Mouse (Mus musculus) heart, embryonic 11.5 days (tissue): Measurements from ENCODE around the gene Haus7. TPM values are rescaled to one million over a fixed set of nuclear protein-coding genes. Genes with fewer than 3 reads are reported as not detected.
"Not testable (repeated sequence)": the region's sequence is repeated elsewhere in the genome, so short reads cannot be mapped to it uniquely, and the experiment has no call there.

Experiments used
- ATAC-seq: fragments of 200-750 bp; cut with Nextera tagmentation; replicated peaks from 2 replicates; pipeline ENCODE4 v1.8.0; 2017; ENCODE audit warnings: moderate library complexity; ENCODE audit not compliant: insufficient number of reproducible peaks, low FRiP score, low TSS enrichment
- H3K27ac ChIP-seq: fragments of 300-500 bp; sonication (generic); 2 replicates; pipeline ENCODE4 v1.5.1; 2014; ENCODE audit warnings: mild to moderate bottlenecking, low read depth, low read length
- H3K27me3 ChIP-seq: fragments of 300-500 bp; sonication (generic); 2 replicates; pipeline ENCODE4 v1.6.1; 2014; ENCODE audit warnings: mild to moderate bottlenecking, low read length, mixed read lengths; ENCODE audit not compliant: control insufficient read depth, insufficient read depth
- H3K36me3 ChIP-seq: fragments of 300-500 bp; sonication (generic); 2 replicates; pipeline ENCODE4 v1.6.1; 2014; ENCODE audit warnings: mild to moderate bottlenecking, low read length, moderate library complexity, mixed read lengths; ENCODE audit not compliant: control insufficient read depth, insufficient read depth
- H3K4me1 ChIP-seq: fragments of 300-500 bp; sonication (generic); 2 replicates; pipeline ENCODE4 v1.6.1; 2014; ENCODE audit warnings: low read length; ENCODE audit not compliant: control insufficient read depth, insufficient read depth
- H3K4me2 ChIP-seq: fragments of 300-500 bp; sonication (generic); 2 replicates; pipeline ENCODE4 v1.6.1; 2014; ENCODE audit warnings: mild to moderate bottlenecking, moderate library complexity
- H3K4me3 ChIP-seq: fragments of 300-500 bp; sonication (generic); 2 replicates; pipeline ENCODE4 v1.5.1; 2014; ENCODE audit warnings: low read depth, low read length
- H3K9ac ChIP-seq: fragments of 300-500 bp; sonication (generic); 2 replicates; pipeline ENCODE4 v1.6.1; 2014; ENCODE audit warnings: mild to moderate bottlenecking, low read depth, low read length, moderate library complexity
- H3K9me3 ChIP-seq: fragments of 300-500 bp; sonication (generic); replicated peaks from 2 replicates; pipeline ENCODE4 v1.6.1; 2016; ENCODE audit warnings: low read length; ENCODE audit not compliant: control insufficient read depth
- WGBS: fragments of 180-500 bp; shearing (Covaris S2); extraction: QIAGEN DNeasy Blood & Tissue Kit; methylation state at CpG from one replicate; pipeline ENCODE4 v1.1.7; 2014; ENCODE audit not compliant: insufficient replicate concordance; 5-methylcytosine and 5-hydroxymethylcytosine counted together
- polyA plus RNA-seq: library from polyadenylated mRNA; unstranded; fragments of >200 nt; fragmentation: Nextera tagmentation; extraction: Ambion mirVana; gene quantifications from 2 replicates; pipeline ENCODE4 v1.2.1, GENCODE M21; 2014

Gene Haus7
- polyA plus RNA-seq, 1 experiment from 2014 or later = 72.7 TPM

DNA sequence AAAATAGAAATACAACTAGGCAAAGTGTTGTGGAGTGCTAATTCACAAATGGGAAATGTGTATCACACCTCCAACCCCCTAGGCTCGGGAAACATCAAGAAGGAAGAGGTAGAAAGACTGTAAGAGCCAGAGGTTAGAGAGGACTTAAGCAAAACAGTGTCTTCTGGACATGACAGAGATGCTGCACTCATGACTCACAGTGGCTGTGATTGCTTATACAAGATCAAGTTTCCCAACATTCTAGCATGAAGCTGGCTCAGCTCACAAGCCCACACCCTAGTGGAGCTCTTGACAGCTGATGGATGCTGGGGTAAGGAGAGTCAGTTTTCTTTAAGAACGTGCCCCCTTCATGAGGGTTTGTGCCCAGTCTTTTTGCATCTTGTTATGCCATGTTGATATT lies 17.4 kb downstream of the Haus7 start:
- H3K4me1 ChIP-seq = 0 out of 2 replicates have a peak, but pooled peaks cover 2% of the 10 kb centered on the region
- no peak overlapping the region for H3K4me3 ChIP-seq
- no peak for ATAC-seq
- no peaks in the 10 kb centered on the region for H3K27me3 ChIP-seq
- no peak overlapping the region for H3K27ac ChIP-seq
- H3K9me3 ChIP-seq = no peaks in the 10 kb centered on the region
- no peak overlapping the region for H3K9ac ChIP-seq
- no peak overlapping the region for H3K4me2 ChIP-seq
- WGBS = 56% methylated on average over 2 of the region's 2 CpGs
- H3K36me3 ChIP-seq = peaks cover 3% of the 10 kb centered on the region; the same call in 1 of the 2 replicates

DNA sequence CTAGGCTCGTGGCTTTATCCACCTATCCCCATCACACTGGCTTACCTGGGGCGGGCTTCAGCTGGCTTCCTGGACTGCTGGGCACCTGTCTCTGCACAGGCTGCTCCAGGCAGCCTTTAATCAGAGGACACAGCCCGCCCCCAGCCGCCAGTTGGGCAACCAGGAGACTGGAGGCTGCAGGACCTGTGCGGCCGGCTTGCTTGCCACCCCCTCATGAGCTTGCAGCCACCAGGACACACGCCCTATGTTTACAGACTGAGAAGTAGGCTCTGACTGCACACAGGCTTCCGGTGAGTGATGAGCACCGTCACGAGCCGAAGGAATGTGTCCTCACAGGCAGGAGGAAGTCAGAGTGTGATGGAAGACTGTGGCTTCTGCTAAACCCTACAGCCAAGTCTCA lies 23.6 kb downstream of the Haus7 start, which contains the start of gene Trex2:
Trex2 (minus strand) TSS at position 93 of the 400 bp plus-strand sequence.
- no peaks in the 10 kb centered on the region for H3K9me3 ChIP-seq
- no peak within 1 kb of the TSS for H3K4me3 ChIP-seq
- WGBS = 75% methylated on average over 11 of the region's 11 CpGs
- H3K4me1 ChIP-seq = 0 out of 2 replicates have a peak, but pooled peaks cover 2% of the 10 kb centered on the region
- H3K27me3 ChIP-seq = no peaks in the 10 kb centered on the region; the same call in 1 of the 2 replicates
- ATAC-seq = no peak
- H3K4me2 ChIP-seq = no peak within 1 kb of the TSS
- no peak within 1 kb of the TSS for H3K9ac ChIP-seq
- H3K27ac ChIP-seq = no peak within 1 kb of the TSS
- peaks cover 3% of the 10 kb centered on the region; the same call in 1 of the 2 replicates for H3K36me3 ChIP-seq

DNA sequence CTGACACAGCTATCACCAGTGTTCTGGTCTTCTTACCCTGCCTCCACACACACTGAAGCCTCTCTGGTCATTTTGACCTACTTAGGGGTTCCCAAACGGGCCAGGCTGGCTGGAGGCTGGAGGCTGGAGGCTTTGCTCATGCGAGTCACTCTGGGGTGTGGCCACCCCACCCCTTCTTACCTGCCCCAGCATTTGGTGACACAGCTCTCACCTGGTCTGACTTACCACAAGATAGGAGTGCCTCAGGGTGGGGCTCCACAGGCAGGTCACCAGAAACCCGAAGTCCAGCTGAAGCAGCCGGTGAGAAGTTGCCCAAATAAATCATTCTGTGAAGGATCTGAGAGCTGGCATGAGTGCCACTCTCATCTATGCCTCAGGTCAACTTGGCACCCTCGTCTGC lies 26.0 kb downstream of the Haus7 start:
- ATAC-seq = no peak
- no peak overlapping the region for H3K4me3 ChIP-seq
- H3K9me3 ChIP-seq = no peaks in the 10 kb centered on the region
- H3K27ac ChIP-seq = no peak overlapping the region
- H3K36me3 ChIP-seq = peaks cover 3% of the 10 kb centered on the region; the same call in 1 of the 2 replicates
- no peak overlapping the region for H3K9ac ChIP-seq
- no peak overlapping the region for H3K4me2 ChIP-seq
- 67% methylated on average over 5 of the region's 5 CpGs for WGBS
- H3K27me3 ChIP-seq = no peaks in the 10 kb centered on the region; the same call in 1 of the 2 replicates
- no peaks in the 10 kb centered on the region for H3K4me1 ChIP-seq

DNA sequence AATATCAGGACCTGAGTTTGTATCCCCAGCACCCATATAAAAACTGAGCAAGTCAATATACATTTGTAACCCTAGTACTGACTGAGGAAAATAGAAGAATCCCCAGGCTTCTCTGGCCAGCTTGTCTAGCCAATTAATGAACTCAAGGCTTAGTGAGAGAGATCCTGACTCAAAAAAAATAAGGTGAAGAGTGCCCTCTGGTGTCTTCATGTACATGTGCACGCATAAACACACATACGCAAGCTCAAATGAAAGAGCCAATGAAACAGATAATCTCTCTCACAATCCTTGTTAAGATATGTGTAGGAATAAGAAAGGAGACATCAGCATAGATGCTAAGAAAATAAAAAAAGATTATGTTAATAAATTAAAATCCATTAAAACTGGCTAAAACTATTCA lies 28.8 kb downstream of the Haus7 start:
- 77% methylated on average over 2 of the region's 2 CpGs for WGBS
- no peak for ATAC-seq
- no peak overlapping the region for H3K4me3 ChIP-seq
- H3K9me3 ChIP-seq = no peaks in the 10 kb centered on the region
- no peaks in the 10 kb centered on the region; the same call in 1 of the 2 replicates for H3K27me3 ChIP-seq
- H3K9ac ChIP-seq = no peak overlapping the region
- no peak overlapping the region for H3K27ac ChIP-seq
- no peaks in the 10 kb centered on the region for H3K36me3 ChIP-seq
- no peaks in the 10 kb centered on the region for H3K4me1 ChIP-seq
- no peak overlapping the region for H3K4me2 ChIP-seq

DNA sequence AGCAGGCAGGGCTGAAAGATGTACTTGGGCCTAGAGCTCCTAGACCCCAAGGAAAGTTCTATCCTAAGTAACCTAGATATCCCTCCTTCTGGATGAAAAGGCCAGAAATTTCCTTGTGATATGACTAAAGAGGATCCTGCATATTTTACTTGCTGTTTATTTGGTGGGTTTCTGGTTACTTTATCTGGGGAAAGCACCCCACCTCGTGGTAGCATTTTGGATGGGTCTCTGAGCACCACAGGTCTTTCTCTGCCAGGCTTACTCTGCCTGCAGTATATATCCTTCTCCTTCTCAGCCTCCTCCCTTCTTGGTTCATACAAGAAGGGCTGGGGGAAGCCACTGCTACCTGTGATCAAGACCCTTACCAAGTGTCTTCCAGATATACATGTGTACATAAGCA lies 46.1 kb downstream of the Haus7 start:
- no peak overlapping the region for H3K4me2 ChIP-seq
- no peaks in the 10 kb centered on the region; the same call in 1 of the 2 replicates for H3K9me3 ChIP-seq
- H3K27ac ChIP-seq = no peak overlapping the region
- WGBS = 47% methylated on average over 1 of the region's 1 CpGs
- no peak overlapping the region for H3K9ac ChIP-seq
- H3K4me3 ChIP-seq = no peak overlapping the region
- no peak for ATAC-seq
- H3K4me1 ChIP-seq = no peaks in the 10 kb centered on the region
- no peaks in the 10 kb centered on the region for H3K36me3 ChIP-seq
- H3K27me3 ChIP-seq = peaks cover 16% of the 10 kb centered on the region

DNA sequence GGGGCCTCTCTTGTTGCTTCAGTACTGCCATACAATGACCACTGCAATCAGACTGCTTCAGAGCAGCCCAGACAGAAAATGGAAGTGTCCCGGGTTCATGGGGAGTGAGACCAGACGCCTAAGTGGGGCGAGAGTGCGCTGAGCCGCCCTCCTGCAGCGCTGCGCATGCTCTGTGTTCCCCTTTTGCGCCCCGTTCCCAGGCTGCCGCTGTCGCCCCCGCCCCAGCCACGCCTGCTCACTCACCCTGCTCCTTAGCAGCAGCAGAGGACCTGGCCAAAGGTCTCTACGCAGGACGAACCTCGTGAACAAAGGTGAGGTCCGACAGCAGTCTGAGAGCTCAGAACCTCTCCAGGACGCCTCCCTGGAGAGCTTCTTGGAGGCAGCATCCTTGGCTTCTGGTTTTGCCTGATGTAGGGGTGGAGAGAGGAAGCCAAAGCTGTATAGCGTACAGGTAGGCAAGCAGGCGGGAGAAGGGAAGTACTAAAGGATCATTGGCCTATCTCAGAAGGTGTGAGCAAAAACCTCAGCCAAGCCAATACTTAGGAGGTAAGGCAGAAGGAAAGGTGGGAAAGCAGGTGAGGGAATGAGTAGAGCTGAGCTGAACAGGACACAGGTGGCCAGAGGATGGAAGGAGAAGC lies 47.8 kb downstream of the Haus7 start, which contains the start of gene Zfp92:
Zfp92 (plus strand) TSS at position 217 of the 638 bp plus-strand sequence.
- Histone ChIP-seq H3K4me3 (peak within 1 kb of the TSS; percentile 18), H3K9ac (no peak within 1 kb of the TSS), H3K4me2 (peak within 1 kb of the TSS; percentile 56), H3K9me3 (no peaks in the 10 kb centered on the region; the same call in 1 of the 2 replicates), H3K4me1 (no peaks in the 10 kb centered on the region), H3K36me3 (no peaks in the 10 kb centered on the region), H3K27me3 (peaks cover 16% of the 10 kb centered on the region), H3K27ac (no peak within 1 kb of the TSS)
- WGBS = 18% methylated on average over 20 of the region's 20 CpGs
- ATAC-seq = no peak

DNA sequence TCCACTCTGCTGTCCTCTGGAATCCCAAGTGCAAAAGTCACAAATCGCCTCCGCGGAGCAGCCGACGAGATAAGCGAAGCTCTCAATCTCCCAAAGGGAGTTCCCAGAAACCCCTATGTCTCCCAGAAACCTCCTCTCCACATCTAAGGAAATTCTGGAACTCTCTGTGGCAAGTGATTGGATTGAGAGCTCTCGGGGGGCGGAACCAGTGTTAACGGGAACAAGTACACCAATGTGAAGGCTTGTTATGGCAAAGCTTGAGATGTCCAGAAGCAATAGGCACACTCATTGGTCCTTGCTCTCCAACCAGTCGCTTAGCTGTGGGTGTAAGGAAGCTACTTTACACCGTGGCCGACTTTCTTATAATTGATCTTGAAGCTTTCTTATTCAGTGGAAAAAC lies 57.2 kb downstream of the Haus7 start:
- H3K27me3 ChIP-seq = no peaks in the 10 kb centered on the region
- no peak overlapping the region for H3K9ac ChIP-seq
- H3K27ac ChIP-seq = no peak overlapping the region
- H3K9me3 ChIP-seq = no peaks in the 10 kb centered on the region
- no peaks in the 10 kb centered on the region for H3K36me3 ChIP-seq
- no peak overlapping the region for H3K4me2 ChIP-seq
- no peak overlapping the region for H3K4me3 ChIP-seq
- H3K4me1 ChIP-seq = no peaks in the 10 kb centered on the region
- WGBS = 87% methylated on average over 12 of the region's 12 CpGs
- ATAC-seq = no peak

DNA sequence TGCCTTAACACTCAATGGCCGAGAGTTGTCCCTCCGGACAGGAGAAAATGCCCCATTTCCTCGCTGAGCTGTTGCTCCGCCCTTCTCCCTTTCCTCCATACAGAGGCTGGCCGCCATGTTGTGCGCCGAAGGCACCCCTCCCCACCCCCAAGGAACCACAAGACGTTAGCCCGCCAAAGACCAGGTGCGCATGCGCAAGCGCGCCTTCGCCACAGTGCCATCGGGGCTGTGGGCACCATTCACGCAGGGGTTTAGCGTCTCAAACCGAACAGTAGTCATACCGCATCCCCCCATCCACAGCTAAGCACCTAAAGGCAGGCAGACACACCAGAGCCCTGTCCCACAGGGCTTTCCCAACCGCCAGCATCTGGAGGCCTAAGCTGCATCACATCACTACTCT lies 57.9 kb downstream of the Haus7 start:
- H3K4me3 ChIP-seq = no peak overlapping the region
- 77% methylated on average over 20 of the region's 20 CpGs for WGBS
- no peaks in the 10 kb centered on the region for H3K9me3 ChIP-seq
- no peaks in the 10 kb centered on the region for H3K4me1 ChIP-seq
- H3K27ac ChIP-seq = no peak overlapping the region
- H3K27me3 ChIP-seq = no peaks in the 10 kb centered on the region
- ATAC-seq = no peak
- H3K36me3 ChIP-seq = no peaks in the 10 kb centered on the region
- no peak overlapping the region for H3K4me2 ChIP-seq
- no peak overlapping the region for H3K9ac ChIP-seq

DNA sequence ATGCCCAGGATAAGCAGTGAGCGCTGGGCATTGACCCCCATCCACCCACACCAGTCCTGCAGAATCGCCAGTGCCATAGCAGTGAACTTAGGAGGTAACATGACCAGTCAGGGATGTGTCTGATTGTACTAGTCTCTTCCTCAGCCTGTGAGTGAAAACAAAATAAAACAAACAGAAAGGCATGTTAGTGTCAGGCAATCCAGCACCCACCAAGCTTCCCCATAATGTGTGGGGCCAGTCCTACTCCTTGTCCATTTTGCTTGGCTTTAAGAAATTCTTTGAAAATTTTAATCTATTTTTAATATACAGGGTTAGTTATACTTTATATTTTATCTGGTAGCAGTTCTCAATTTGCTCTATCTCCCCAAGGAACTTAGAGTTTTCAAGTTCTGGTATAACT lies 60.2 kb downstream of the Haus7 start, which contains the start of gene Gm18336:
Gm18336 (minus strand) TSS at position 101 of the 400 bp plus-strand sequence.
- H3K27me3 ChIP-seq, H3K27ac ChIP-seq, H3K4me1 ChIP-seq, H3K4me2 ChIP-seq, H3K9ac ChIP-seq, ATAC-seq, H3K4me3 ChIP-seq, H3K9me3 ChIP-seq, H3K36me3 ChIP-seq: not testable (repeated sequence)
- 63% methylated on average over 1 of the region's 2 CpGs for WGBS
